Mouse (Mus musculus): Measurements from ENCODE around the gene Dgat2.

DNA sequence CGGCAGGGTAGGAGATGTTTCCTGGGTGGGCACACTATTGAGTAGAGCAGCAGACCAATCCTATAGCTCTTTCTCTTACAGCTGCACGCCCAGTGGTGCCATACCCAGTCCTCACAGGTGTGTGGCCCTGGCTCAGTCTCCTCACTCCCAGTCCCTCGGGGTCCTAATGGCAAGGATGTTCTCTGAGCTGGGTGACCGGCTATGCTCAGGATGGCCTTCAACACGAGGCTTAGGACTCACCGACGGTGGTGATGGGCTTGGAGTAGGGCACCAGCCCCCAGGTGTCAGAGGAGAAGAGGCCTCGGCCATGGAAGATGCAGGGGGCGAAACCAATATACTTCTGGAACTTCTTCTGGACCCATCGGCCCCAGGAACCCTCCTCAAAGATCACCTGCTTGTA lies 25.8 kb downstream of the Dgat2 start:
- no peak for TF ChIP-seq CTCF (IDR thresholded peaks at IDR 0.05; ENCODE audit: low read depth, low read length)
- TF ChIP-seq POLR2A (IDR thresholded peaks at IDR 0.05; ENCODE audit: borderline replicate concordance, low read depth, low read length): no peak

Data from bone marrow macrophage, adult 2 months (primary cell).